In the genomic region with DNA sequence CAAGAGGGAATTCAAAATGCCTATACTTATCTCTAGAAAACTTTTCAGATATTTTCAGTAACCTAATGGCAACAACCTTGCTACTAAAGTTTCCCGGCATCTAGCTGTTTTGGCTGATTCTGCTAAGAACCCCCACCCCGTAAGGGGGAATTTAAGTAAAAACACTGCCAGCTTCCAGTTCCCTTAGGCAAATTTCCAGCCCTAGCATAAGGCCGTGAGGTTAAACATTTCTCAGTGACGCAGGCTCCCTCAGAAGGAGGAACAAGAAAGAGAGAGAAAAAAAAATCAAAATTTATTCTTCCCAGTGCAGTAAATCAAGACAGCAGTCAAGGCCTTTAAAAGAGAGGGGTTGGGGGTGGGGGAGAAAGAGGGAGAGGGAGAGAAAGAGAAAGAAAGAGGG, we compare ENCODE assay signal across 11 mouse cellular contexts.
DNase-seq lines count a peak whose midpoint lies in the region; ATAC-seq and TF ChIP-seq lines count a peak whose summit lies in the region.
"Had no signal": no experiment of that assay in that cellular context is flagged by ENCODE, and none has a peak within 500 bp of the region (broad histone marks: within the 10 kb centered on the region; RNA-seq: fewer than 3 reads in every experiment).

No protein-coding gene starts in this region.

- no peaks in the 10 kb centered on the region for H3K36me3 ChIP-seq in heart, embryonic 16.5 days (ENCODE audit: control insufficient read depth, insufficient read depth)
- no peaks in the 10 kb centered on the region for H3K36me3 ChIP-seq in embryonic facial prominence, embryonic 15.5 days
- H3K36me3 ChIP-seq: hindbrain, embryonic 15.5 days had no signal

- no peak for ATAC-seq in heart, embryonic 16.5 days (replicated peaks; ENCODE audit: extremely low read depth, insufficient read depth, low FRiP score)
- no peak for ATAC-seq in embryonic facial prominence, embryonic 15.5 days (ENCODE audit: insufficient number of reproducible peaks, low FRiP score, low TSS enrichment, low read depth)

- no peaks in the 10 kb centered on the region; the same call in 1 of the 2 replicates for H3K27me3 ChIP-seq in heart, embryonic 16.5 days (ENCODE audit: control insufficient read depth, insufficient read depth, low read length)
- H3K27me3 ChIP-seq in embryonic facial prominence, embryonic 15.5 days: no peaks in the 10 kb centered on the region
- H3K27me3 ChIP-seq: hindbrain, embryonic 15.5 days had no signal

- intact Hi-C loops in heart, postnatal 14 days (cut with DNase I): no loop called here

- TF ChIP-seq CTCF in brain, embryonic 14.5 days (IDR thresholded peaks at IDR 0.05; ENCODE audit: borderline replicate concordance, extremely low read depth, insufficient read depth, insufficient read length): no peak

- H3K4me3 ChIP-seq in heart, embryonic 16.5 days (ENCODE audit: low read length): no peak overlapping the region
- H3K4me3 ChIP-seq in embryonic facial prominence, embryonic 15.5 days (replicated peaks): no peak overlapping the region
- H3K4me3 ChIP-seq: hindbrain, embryonic 15.5 days; megakaryocyte, embryonic 14.5 days had no signal

- H3K9ac ChIP-seq in heart, embryonic 16.5 days (ENCODE audit: low read length): no peak overlapping the region
- no peak overlapping the region for H3K9ac ChIP-seq in embryonic facial prominence, embryonic 15.5 days
- H3K9ac ChIP-seq: hindbrain, embryonic 15.5 days had no signal

- H3K4me2 ChIP-seq in heart, embryonic 16.5 days (ENCODE audit: low read depth, low read length): no peak overlapping the region
- 0 out of 2 replicates have a peak overlapping the region, but pooled peaks have one; percentile 8 for H3K4me2 ChIP-seq in embryonic facial prominence, embryonic 15.5 days (replicated peaks)
- H3K4me2 ChIP-seq: hindbrain, embryonic 15.5 days had no signal

- 0 out of 2 replicates have a peak overlapping the region, but pooled peaks have one; percentile 3 for H3K27ac ChIP-seq in heart, embryonic 16.5 days (ENCODE audit: low read length)
- H3K27ac ChIP-seq in embryonic facial prominence, embryonic 15.5 days (replicated peaks): peak overlapping the region; percentile 51

- WGBS in heart, embryonic 16.5 days: 74% methylated on average over 4 of the region's 4 CpGs
- 20% methylated on average over 4 of the region's 4 CpGs for WGBS in embryonic facial prominence, embryonic 15.5 days

- no peak for TF ChIP-seq POLR2A in brain, embryonic 14.5 days (IDR thresholded peaks at IDR 0.05; ENCODE audit: borderline replicate concordance, extremely low read depth, insufficient read depth, insufficient read length, poor library complexity, severe bottlenecking)

- H3K9me3 ChIP-seq in heart, embryonic 16.5 days (replicated peaks; ENCODE audit: control insufficient read depth, low read length): no peaks in the 10 kb centered on the region
- H3K9me3 ChIP-seq in embryonic facial prominence, embryonic 15.5 days (replicated peaks): no peaks in the 10 kb centered on the region
- H3K9me3 ChIP-seq: hindbrain, embryonic 15.5 days; megakaryocyte, embryonic 14.5 days had no signal

- peaks cover 9% of the 10 kb centered on the region for H3K4me1 ChIP-seq in heart, embryonic 16.5 days (ENCODE audit: control insufficient read depth, insufficient read depth, low read length)
- H3K4me1 ChIP-seq in embryonic facial prominence, embryonic 15.5 days: peaks cover 35% of the 10 kb centered on the region

- no peak for DNase-seq in heart, postnatal 14 days
- DNase-seq in brain, embryonic 14.5 days (ENCODE audit: low read depth): peak; percentile 38
- DNase-seq in kidney, postnatal 36 days: peak; percentile 38 to 49
- DNase-seq in urinary bladder, postnatal 14 days (ENCODE audit: low spot score): no peak
- DNase-seq in cerebellum, adult 8-10 months: no peak
- DNase-seq in cerebellum, adult 9-10 months: no peak
- DNase-seq: cerebellum, postnatal 14 days had no signal

Comparison
In these comparisons a context has a peak if more than half of its experiments do, and no peak if none do; other contexts are left out.
1. DNase-seq: peak in brain, embryonic 14.5 days (single experiment) and kidney, postnatal 36 days (2 of 2); none in heart, postnatal 14 days (0 of 2), urinary bladder, postnatal 14 days (single experiment), cerebellum, adult 8-10 months (single experiment) and cerebellum, adult 9-10 months (single experiment).